Mouse (Mus musculus): ENCODE data around the gene Ywhaq. TPM values are rescaled to one million over a fixed set of nuclear protein-coding genes. Genes with fewer than 3 reads are reported as not detected.

Gene Ywhaq
- total and polyA plus RNA-seq, 3 experiments, result 217 to 392 (median 234) TPM

DNA sequence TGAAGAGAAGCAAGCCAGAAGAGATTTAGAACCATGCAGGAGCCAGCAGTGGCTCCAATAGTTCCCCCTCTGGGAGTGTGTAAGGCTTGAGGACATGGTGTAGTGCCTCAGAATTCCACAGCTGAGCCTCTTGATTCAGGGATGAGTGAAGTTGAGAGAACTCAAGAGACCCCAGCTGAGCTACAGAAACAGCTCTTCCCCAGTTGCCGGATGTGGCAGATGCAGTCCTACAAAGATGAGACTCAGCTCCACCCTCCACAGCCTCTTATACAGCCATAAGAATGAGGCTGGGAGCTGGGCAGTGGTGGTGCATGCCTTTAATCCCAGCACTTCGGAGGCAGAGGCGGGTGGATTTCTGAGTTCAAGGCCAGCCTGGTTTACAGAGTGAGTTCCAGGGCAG lies 20.9 kb upstream of the Ywhaq start:
- Histone ChIP-seq H3K9me3 (replicated peaks; ENCODE audit: low read length) (no peaks in the 10 kb centered on the region), H3K27me3 (replicated peaks) (no peaks in the 10 kb centered on the region), H3K4me1 (ENCODE audit: control insufficient read depth in 1 of 2, insufficient read depth in 2 of 2) (peaks cover 0 to 13% of the 10 kb centered on the region in 2 experiments; a peak in 1 of 4 replicates), H3K4me3 (replicated peaks in 1 of 3; ENCODE audit: low read depth in 2 of 3, low read length in 2 of 3, poor library complexity in 1 of 3) (no peak overlapping the region), H3K36me3 (replicated peaks in 1 of 2; ENCODE audit: control insufficient read depth in 1 of 2, insufficient read depth in 1 of 2, low read length in 1 of 2) (no peaks in the 10 kb centered on the region), H3K27ac (ENCODE audit: insufficient read depth, low read depth) (no peak overlapping the region), H3K9ac (ENCODE audit: insufficient read depth, low read depth) (no peak overlapping the region), H3K4me2 (ENCODE audit: insufficient read depth, low read depth, poor library complexity, severe bottlenecking) (no peak overlapping the region), H3K79me2 (replicated peaks; ENCODE audit: control insufficient read depth, extremely low read depth, insufficient read depth, poor library complexity, severe bottlenecking) (no peaks in the 10 kb centered on the region)
- DNase-seq (ENCODE audit: extremely low read depth), result no peak
- dilution Hi-C loops (cut with MboI; ENCODE audit: extremely low pct_ligation_motif_present, extremely low pct_unique_long_range_greater_than_20kb, low sequenced_read_pairs), result no loop called here
- in situ Hi-C loops (cut with MboI; ENCODE audit: low pct_ligation_motif_present, low pct_unique_long_range_greater_than_20kb, low sequenced_read_pairs), result no loop called here
- no peak for TF ChIP-seq MAFK (IDR thresholded peaks at IDR 0.05; ENCODE audit: insufficient replicate concordance, low read length)
- no peak for TF ChIP-seq CHD2 (IDR thresholded peaks at IDR 0.05; ENCODE audit: low read length)
- no peak for TF ChIP-seq MEF2A (IDR thresholded peaks at IDR 0.05; ENCODE audit: borderline replicate concordance, low read depth, low read length)
- no peak for TF ChIP-seq CHD1 (IDR thresholded peaks at IDR 0.05; ENCODE audit: low read depth, low read length)
- TF ChIP-seq UBTF (IDR thresholded peaks at IDR 0.05; ENCODE audit: low read depth, low read length), result no peak
- no peak for TF ChIP-seq RAD21 (IDR thresholded peaks at IDR 0.05; ENCODE audit: low read depth, low read length)
- TF ChIP-seq MYC (IDR thresholded peaks at IDR 0.05; ENCODE audit: low read depth, low read length), result no peak
- TF ChIP-seq JUND (conservative IDR thresholded peaks at IDR 0.05; ENCODE audit: low read depth, low read length), result no peak
- TF ChIP-seq RCOR1 (conservative IDR thresholded peaks at IDR 0.05; ENCODE audit: low read depth, low read length), result no peak
- TF ChIP-seq BHLHE40 (IDR thresholded peaks at IDR 0.05; ENCODE audit: low read depth, low read length), result no peak
- no peak for TF ChIP-seq MXI1 (IDR thresholded peaks at IDR 0.05; ENCODE audit: low read depth, low read length)
- no peak for TF ChIP-seq ZKSCAN1 (IDR thresholded peaks at IDR 0.05; ENCODE audit: borderline replicate concordance, low read depth, low read length)
- no peak for TF ChIP-seq SIN3A (IDR thresholded peaks at IDR 0.05; ENCODE audit: low read length)
- no peak for TF ChIP-seq POLR2A (IDR thresholded peaks at IDR 0.05; ENCODE audit: low read depth, low read length)
- TF ChIP-seq ZC3H11A (IDR thresholded peaks at IDR 0.05; ENCODE audit: low read depth, low read length), result no peak
- TF ChIP-seq EP300 (IDR thresholded peaks at IDR 0.05; ENCODE audit: low read length), result no peak
- no peak for TF ChIP-seq SMC3 (IDR thresholded peaks at IDR 0.05; ENCODE audit: low read depth, low read length)

DNA sequence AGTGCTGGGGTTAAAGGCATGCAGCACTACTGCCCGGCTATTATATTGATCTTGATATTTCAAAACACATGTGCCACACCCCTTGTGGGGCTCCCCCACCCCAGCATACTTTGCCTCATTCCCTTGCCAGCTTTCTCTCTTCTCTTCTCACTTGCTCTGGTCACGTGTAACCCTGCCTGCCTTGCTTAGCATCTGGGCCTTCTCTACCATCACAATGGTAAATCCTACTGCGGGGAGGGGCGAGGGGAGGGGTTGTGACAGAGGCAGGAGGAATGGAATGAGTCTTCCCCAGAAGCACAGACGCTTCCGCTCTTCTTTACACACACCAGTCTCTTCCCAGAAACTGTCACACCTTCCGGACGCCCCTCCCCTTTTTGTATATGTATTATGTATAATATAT lies 14.5 kb upstream of the Ywhaq start:
- no peak for DNase-seq (ENCODE audit: extremely low read depth)
- dilution Hi-C loops (cut with MboI; ENCODE audit: extremely low pct_ligation_motif_present, extremely low pct_unique_long_range_greater_than_20kb, low sequenced_read_pairs), result no loop called here
- no peaks in the 10 kb centered on the region for H3K27me3 ChIP-seq (replicated peaks)
- TF ChIP-seq BHLHE40 (IDR thresholded peaks at IDR 0.05; ENCODE audit: low read depth, low read length) (no peak), POLR2AphosphoS2 (IDR thresholded peaks at IDR 0.05; ENCODE audit: low read depth, low read length) (no peak)
- no peak overlapping the region for H3K4me2 ChIP-seq (ENCODE audit: insufficient read depth, low read depth, poor library complexity, severe bottlenecking)
- H3K9ac ChIP-seq (ENCODE audit: insufficient read depth, low read depth), result no peak overlapping the region
- H3K27ac ChIP-seq (ENCODE audit: insufficient read depth, low read depth), result no peak overlapping the region
- H3K36me3 ChIP-seq (replicated peaks in 1 of 2; ENCODE audit: control insufficient read depth in 1 of 2, insufficient read depth in 1 of 2, low read length in 1 of 2), result no peaks in the 10 kb centered on the region
- H3K4me1 ChIP-seq (ENCODE audit: control insufficient read depth in 1 of 2, insufficient read depth in 2 of 2), result peaks cover 11 to 22% of the 10 kb centered on the region in 2 experiments
- H3K4me3 ChIP-seq (replicated peaks in 1 of 3; ENCODE audit: low read depth in 2 of 3, low read length in 2 of 3, poor library complexity in 1 of 3), result no peak overlapping the region
- in situ Hi-C loops (cut with MboI; ENCODE audit: low pct_ligation_motif_present, low pct_unique_long_range_greater_than_20kb, low sequenced_read_pairs), result no loop called here
- no peaks in the 10 kb centered on the region for H3K9me3 ChIP-seq (replicated peaks; ENCODE audit: low read length)
- H3K79me2 ChIP-seq (replicated peaks; ENCODE audit: control insufficient read depth, extremely low read depth, insufficient read depth, poor library complexity, severe bottlenecking), result no peaks in the 10 kb centered on the region
